Mouse (Mus musculus): ENCODE results near the gene Nfkb1. TPM values are rescaled to one million over a fixed set of nuclear protein-coding genes. Genes with fewer than 3 reads are reported as not detected.

Gene Nfkb1
- polyA plus RNA-seq, 1 experiment: 38.3 TPM

DNA sequence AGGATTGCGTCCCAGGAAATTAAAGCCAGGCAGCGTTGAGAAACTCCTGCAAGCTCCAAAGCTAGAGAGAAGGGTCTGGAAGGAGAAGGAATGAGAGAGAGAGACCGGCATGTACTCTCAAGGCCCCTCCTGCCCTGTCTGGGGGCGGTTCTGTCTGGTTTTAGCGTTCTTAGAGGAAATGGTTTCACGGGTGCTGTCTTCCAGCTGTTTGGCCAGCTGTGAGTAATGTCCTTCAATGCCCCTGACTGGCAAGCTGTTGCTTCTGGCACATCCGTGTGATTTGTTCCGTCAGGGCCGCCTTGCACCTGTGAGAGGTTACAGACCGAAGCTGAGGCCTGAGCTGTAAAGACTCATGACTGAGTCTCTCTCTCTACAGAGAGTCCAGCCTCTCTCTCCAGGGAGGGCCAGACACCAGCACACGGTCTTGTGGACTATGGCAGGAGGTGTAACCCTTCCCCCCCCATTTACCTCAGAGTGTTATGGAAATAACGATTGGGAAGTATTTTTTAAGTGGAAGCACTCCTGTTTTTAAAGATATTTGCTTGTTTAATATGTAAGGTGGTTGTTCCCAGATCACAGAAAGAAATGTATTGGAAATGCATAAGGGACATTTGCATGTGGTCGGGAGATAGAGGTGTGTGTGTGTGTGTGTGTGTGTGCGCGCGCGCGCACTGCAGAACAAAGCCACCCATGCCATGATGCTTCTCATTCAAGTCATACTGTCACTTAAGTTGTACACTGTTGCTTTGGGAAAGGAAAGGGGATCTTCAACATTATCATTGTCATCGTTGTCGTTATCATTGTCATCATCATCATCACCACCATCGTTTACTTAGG is 110.7 kb downstream of the Nfkb1 start:
- no peak for TF ChIP-seq EP300 (IDR thresholded peaks at IDR 0.05; ENCODE audit: insufficient read depth, low read depth, low read length)
- no peak for TF ChIP-seq POLR2A (IDR thresholded peaks at IDR 0.05; ENCODE audit: insufficient read depth, low read length)
- TF ChIP-seq CTCF (IDR thresholded peaks at IDR 0.05; ENCODE audit: low read depth, low read length): no peak
- Histone ChIP-seq H3K4me1 (ENCODE audit: control insufficient read depth, insufficient read depth, low read length) (peaks cover 9% of the 10 kb centered on the region), H3K36me3 (ENCODE audit: control insufficient read depth, insufficient read depth, low read length, poor library complexity, severe bottlenecking) (no peaks in the 10 kb centered on the region), H3K9ac (ENCODE audit: low read depth, poor library complexity, severe bottlenecking) (no peak overlapping the region), H3K4me3 (ENCODE audit: low read depth, low read length) (no peak overlapping the region), H3K27ac (ENCODE audit: insufficient read depth, low read length) (no peak overlapping the region), H3K9me3 (replicated peaks; ENCODE audit: control insufficient read depth, insufficient read depth, low read length, poor library complexity, severe bottlenecking) (no peaks in the 10 kb centered on the region), H3K27me3 (ENCODE audit: control insufficient read depth, insufficient read depth, low read length, poor library complexity, severe bottlenecking) (no peaks in the 10 kb centered on the region)

DNA sequence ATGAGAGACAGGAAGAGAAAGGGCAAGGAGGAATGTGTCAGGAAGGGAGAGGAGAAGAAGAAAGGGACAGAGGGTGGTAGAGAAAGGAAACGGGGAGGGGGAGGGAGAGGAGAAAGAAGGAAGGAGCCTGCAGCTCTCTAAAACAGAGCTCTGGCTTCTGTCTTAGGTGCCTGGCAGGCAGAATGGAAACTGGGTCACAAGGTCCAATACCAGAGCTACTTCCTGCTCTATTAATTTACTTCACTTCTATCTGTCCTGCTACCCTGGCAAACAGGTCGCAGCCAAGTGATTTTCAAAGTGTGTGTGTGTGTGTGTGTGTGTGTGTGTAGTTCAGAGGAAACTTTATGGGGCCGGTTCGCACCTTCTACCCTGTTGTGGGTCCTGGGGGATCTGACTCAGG is 112.2 kb downstream of the Nfkb1 start:
- Histone ChIP-seq H3K27me3 (ENCODE audit: control insufficient read depth, insufficient read depth, low read length, poor library complexity, severe bottlenecking) (no peaks in the 10 kb centered on the region), H3K36me3 (ENCODE audit: control insufficient read depth, insufficient read depth, low read length, poor library complexity, severe bottlenecking) (no peaks in the 10 kb centered on the region), H3K9me3 (replicated peaks; ENCODE audit: control insufficient read depth, insufficient read depth, low read length, poor library complexity, severe bottlenecking) (no peaks in the 10 kb centered on the region), H3K4me1 (ENCODE audit: control insufficient read depth, insufficient read depth, low read length) (peaks cover 6% of the 10 kb centered on the region), H3K9ac (ENCODE audit: low read depth, poor library complexity, severe bottlenecking) (no peak overlapping the region), H3K4me3 (ENCODE audit: low read depth, low read length) (no peak overlapping the region), H3K27ac (ENCODE audit: insufficient read depth, low read length) (no peak overlapping the region)
- TF ChIP-seq POLR2A (IDR thresholded peaks at IDR 0.05; ENCODE audit: insufficient read depth, low read length) (no peak), EP300 (IDR thresholded peaks at IDR 0.05; ENCODE audit: insufficient read depth, low read depth, low read length) (no peak), CTCF (IDR thresholded peaks at IDR 0.05; ENCODE audit: low read depth, low read length) (no peak)

DNA sequence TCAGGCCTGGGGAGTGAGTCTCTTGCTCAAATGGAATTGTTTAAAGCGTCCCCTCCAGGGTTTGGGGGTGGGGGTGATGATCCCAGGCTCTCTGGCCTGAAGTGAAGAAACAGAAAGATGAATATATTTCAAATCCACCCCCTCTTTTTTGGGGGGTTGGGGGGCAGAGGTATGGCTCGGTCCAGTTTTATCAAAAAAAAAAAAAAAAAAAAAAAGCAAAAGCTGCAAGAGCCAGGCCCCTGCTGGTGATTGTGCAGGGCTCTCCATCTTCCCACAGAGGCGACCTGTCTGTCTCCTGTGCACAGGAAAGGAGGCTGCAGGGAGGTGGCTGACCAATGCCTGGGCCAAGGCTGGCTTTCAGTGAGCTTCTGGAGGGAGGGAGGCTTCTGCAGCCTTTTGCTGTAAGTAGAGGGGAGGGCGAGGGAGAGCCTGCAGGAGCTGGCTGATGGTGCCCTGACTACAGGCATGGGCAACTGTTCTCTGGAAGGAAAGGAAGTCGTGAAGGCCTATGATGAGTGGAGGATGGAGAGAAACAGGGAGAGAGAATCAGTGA is 112.7 kb downstream of the Nfkb1 start:
- no peaks in the 10 kb centered on the region for H3K9me3 ChIP-seq (replicated peaks; ENCODE audit: control insufficient read depth, insufficient read depth, low read length, poor library complexity, severe bottlenecking)
- TF ChIP-seq EP300 (IDR thresholded peaks at IDR 0.05; ENCODE audit: insufficient read depth, low read depth, low read length): no peak
- no peak for TF ChIP-seq POLR2A (IDR thresholded peaks at IDR 0.05; ENCODE audit: insufficient read depth, low read length)
- TF ChIP-seq CTCF (IDR thresholded peaks at IDR 0.05; ENCODE audit: low read depth, low read length): no peak
- no peak overlapping the region for H3K27ac ChIP-seq (ENCODE audit: insufficient read depth, low read length)

DNA sequence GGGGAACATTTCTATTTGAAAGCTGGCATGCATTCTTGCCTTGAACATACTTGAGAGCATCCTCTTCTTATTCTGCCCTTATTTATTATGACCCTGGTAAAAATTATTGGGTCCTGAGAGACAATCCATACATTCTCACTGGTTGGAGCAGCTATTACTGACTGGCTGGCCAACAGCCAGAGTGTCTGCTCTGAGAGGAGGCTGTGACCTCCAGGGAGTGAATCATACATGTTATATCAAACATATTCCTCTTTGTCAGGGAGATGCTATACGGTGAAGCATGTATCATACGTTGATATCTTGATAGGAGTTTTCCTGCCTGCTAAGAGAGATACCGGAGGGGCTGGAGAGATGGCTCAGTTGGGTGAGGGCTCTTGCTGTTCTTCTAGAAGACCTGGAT is 116.2 kb downstream of the Nfkb1 start:
- Histone ChIP-seq H3K9me3 (replicated peaks; ENCODE audit: control insufficient read depth, insufficient read depth, low read length, poor library complexity, severe bottlenecking) (no peaks in the 10 kb centered on the region), H3K27me3 (ENCODE audit: control insufficient read depth, insufficient read depth, low read length, poor library complexity, severe bottlenecking) (no peaks in the 10 kb centered on the region), H3K4me1 (ENCODE audit: control insufficient read depth, insufficient read depth, low read length) (peaks cover 6% of the 10 kb centered on the region), H3K36me3 (ENCODE audit: control insufficient read depth, insufficient read depth, low read length, poor library complexity, severe bottlenecking) (peaks cover 9% of the 10 kb centered on the region), H3K27ac (ENCODE audit: insufficient read depth, low read length) (no peak overlapping the region), H3K4me3 (ENCODE audit: low read depth, low read length) (no peak overlapping the region), H3K9ac (ENCODE audit: low read depth, poor library complexity, severe bottlenecking) (no peak overlapping the region)
- TF ChIP-seq CTCF (IDR thresholded peaks at IDR 0.05; ENCODE audit: low read depth, low read length): no peak

More for the DNA sequence above, 112.7 kb downstream of the Nfkb1 start:
- no peak overlapping the region for H3K4me3 ChIP-seq (ENCODE audit: low read depth, low read length)
- peaks cover 10% of the 10 kb centered on the region for H3K4me1 ChIP-seq (ENCODE audit: control insufficient read depth, insufficient read depth, low read length)
- H3K9ac ChIP-seq (ENCODE audit: low read depth, poor library complexity, severe bottlenecking): no peak overlapping the region
- H3K36me3 ChIP-seq (ENCODE audit: control insufficient read depth, insufficient read depth, low read length, poor library complexity, severe bottlenecking): no peaks in the 10 kb centered on the region
- H3K27me3 ChIP-seq (ENCODE audit: control insufficient read depth, insufficient read depth, low read length, poor library complexity, severe bottlenecking): no peaks in the 10 kb centered on the region

DNA sequence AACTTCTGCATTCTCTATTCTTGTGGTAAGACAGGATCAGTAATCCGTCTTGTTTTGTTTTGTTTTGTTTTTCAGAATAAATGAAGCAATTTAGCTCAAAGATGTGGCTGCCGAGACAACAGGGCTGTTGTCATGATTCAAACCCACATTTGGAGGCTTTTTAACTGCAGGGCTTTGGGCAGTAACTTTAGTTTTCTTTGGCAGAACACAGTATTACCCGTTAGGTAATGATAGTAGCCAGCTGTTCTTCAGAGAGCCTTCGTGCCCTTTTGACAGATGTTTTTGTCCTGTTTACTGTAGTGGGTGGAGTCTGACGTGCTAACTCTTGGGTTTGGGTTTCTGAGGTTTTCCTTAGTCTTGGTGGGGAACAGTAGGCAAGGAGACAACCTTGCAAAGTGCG is 118.3 kb downstream of the Nfkb1 start:
- H3K4me1 ChIP-seq (ENCODE audit: control insufficient read depth, insufficient read depth, low read length): peaks cover 4% of the 10 kb centered on the region
- peaks cover 24% of the 10 kb centered on the region for H3K36me3 ChIP-seq (ENCODE audit: control insufficient read depth, insufficient read depth, low read length, poor library complexity, severe bottlenecking)
- H3K27ac ChIP-seq (ENCODE audit: insufficient read depth, low read length): peak overlapping the region; percentile 70
- H3K9ac ChIP-seq (ENCODE audit: low read depth, poor library complexity, severe bottlenecking): no peak overlapping the region
- H3K9me3 ChIP-seq (replicated peaks; ENCODE audit: control insufficient read depth, insufficient read depth, low read length, poor library complexity, severe bottlenecking): no peaks in the 10 kb centered on the region
- H3K4me3 ChIP-seq (ENCODE audit: low read depth, low read length): no peak overlapping the region
- no peak for TF ChIP-seq EP300 (IDR thresholded peaks at IDR 0.05; ENCODE audit: insufficient read depth, low read depth, low read length)
- TF ChIP-seq CTCF (IDR thresholded peaks at IDR 0.05; ENCODE audit: low read depth, low read length): no peak
- H3K27me3 ChIP-seq (ENCODE audit: control insufficient read depth, insufficient read depth, low read length, poor library complexity, severe bottlenecking): no peaks in the 10 kb centered on the region

DNA sequence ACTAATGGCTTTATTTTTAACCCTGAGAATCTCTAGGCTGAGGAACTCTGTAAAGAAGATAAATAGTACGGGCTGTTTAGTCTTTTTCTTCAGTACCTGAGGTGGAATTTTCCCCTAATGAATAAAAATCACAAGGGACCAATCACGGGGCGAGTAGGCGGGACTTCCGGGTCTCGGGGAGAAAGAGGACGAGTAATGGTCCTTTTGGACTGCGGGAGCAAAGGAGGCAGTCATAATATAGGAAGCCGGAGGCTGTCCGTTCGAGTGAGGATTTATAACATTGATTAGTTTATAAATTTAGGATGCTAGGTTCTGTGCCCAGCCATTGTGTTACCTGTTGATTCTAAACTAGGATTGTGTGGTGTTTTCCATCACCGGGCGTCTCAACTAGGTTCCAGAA is 119.8 kb downstream of the Nfkb1 start:
- Histone ChIP-seq H3K9ac (ENCODE audit: low read depth, poor library complexity, severe bottlenecking) (peak overlapping the region; percentile 85), H3K36me3 (ENCODE audit: control insufficient read depth, insufficient read depth, low read length, poor library complexity, severe bottlenecking) (peaks cover 37% of the 10 kb centered on the region), H3K27ac (ENCODE audit: insufficient read depth, low read length) (peak overlapping the region; percentile 81), H3K4me3 (ENCODE audit: low read depth, low read length) (peak overlapping the region; percentile 76), H3K27me3 (ENCODE audit: control insufficient read depth, insufficient read depth, low read length, poor library complexity, severe bottlenecking) (no peaks in the 10 kb centered on the region), H3K4me1 (ENCODE audit: control insufficient read depth, insufficient read depth, low read length) (peaks cover 8% of the 10 kb centered on the region), H3K9me3 (replicated peaks; ENCODE audit: control insufficient read depth, insufficient read depth, low read length, poor library complexity, severe bottlenecking) (no peaks in the 10 kb centered on the region)
- no peak for TF ChIP-seq CTCF (IDR thresholded peaks at IDR 0.05; ENCODE audit: low read depth, low read length)
- peak; percentile 50 for TF ChIP-seq POLR2A (IDR thresholded peaks at IDR 0.05; ENCODE audit: insufficient read depth, low read length)
- TF ChIP-seq EP300 (IDR thresholded peaks at IDR 0.05; ENCODE audit: insufficient read depth, low read depth, low read length): no peak
